Mouse (Mus musculus) c-Kit-positive CD71-negative TER-119-negative erythroid progenitor cells, embryonic 14.5 days (primary cell): ENCODE data around the gene Plekhh2.
"Not testable (repeated sequence)": the region's sequence is repeated elsewhere in the genome, so short reads cannot be mapped to it uniquely, and the experiment has no call there.

Experiments
- DNase-seq: peaks from one replicate; pipeline ENCODE4 v3.0.0-alpha.2; 2013; ENCODE audit warnings: low read depth

Gene Plekhh2

DNA sequence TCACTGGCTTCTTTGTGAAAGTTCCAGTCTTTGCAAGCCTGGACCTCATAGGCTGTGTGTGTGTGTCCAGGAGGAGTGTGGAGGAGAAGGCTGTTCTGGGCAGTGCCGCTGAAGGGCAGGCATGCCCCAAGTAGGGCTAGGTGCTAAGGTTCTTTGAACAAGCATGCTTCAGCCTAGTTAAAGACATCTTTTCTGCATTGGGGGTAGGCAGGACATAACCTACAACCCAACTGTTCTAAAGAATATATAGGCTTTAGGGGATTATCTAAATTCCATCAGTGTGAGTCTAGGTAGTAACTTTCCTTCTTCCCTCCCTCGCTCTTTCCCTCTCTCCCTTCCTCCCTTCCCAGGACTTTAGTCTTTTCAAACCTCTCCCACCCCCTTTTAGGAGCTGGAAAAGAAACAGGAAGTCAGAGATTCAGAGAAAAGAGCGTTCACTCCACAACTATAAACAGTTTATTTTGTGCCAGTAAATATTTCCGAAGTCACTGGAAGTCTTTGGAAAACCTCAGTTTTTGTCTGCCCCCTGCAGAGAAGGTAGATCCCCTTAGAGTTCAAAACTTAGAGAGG, 906 bp downstream of the Plekhh2 start:
- no peak for DNase-seq

DNA sequence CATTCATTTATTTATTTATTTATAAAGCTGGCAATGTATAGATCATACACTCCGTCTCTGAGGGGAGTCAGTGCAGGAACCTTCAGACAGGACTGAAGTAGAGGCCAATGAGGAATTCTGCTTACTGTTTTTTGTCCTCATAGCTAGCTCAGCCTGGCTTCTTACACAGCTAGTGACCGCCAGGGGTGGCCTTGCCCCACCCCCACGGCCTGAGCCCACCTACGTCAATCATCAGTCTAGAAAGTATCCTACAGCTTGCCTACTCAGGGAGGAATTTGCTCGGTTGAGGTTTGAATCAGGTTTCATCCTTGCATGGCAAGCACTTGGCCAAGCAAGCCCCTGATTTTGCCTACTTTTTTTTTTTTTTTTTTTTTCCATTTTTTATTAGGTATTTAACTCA, 4.2 kb downstream of the Plekhh2 start:
- DNase-seq = no peak

DNA sequence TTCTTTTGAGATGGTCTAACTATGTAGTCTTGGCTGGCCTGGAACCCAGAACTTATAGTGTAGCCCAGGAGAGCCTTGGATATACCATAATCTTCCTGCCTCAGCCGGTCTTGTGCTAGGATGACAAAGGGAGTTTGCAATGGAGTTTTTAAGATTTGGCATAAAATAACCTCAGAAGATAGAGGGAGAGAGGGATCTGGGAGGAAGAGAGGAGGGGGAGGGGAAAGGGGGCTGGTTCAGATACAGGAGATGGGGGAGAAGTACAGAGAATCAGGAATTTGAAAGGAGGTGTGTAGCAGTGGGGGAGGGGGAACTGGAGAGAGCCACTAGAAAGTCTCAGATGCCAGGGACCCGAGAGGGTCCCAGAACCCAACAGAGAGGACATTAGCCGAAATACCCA, 7.7 kb downstream of the Plekhh2 start:
- no peak for DNase-seq

DNA sequence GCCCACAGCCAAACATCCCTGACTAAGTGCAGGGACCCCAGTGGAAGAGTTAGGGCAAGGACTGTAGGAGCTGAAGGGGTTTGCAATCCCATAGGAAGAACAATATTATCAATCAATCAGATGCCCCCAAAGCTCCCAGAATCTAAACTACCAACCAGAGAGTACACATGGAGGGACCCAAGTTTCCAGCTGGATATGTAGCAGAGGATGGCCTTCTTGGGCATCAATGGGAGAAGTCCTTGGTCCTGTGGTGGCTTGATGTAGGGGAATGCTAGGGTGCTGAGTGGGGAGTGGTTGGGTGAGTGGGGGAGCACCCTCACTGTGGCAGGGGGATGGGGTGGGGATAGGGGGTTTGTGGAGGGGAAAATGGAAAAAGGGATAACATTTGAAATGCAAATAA, 8.4 kb downstream of the Plekhh2 start:
- no peak for DNase-seq

DNA sequence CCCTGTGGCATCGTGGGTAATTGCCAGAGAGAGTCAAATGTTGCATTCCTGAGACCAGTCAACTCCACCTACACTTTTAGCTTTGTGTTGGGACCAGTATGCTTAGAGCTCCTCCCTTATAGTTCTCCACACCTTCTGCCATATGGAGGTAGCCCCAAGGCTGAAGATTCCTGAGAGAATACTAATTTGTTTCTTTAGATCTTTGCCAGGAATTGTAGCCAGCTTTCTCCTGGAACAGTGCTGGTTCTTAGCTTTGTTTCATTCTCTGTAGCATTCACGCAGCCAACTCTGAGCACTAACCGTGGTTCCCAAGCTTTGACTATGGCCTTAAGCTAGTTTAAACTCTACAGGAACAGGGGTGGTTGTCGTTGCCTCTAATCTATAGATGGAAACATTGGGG, 17.7 kb downstream of the Plekhh2 start:
- DNase-seq = no peak

DNA sequence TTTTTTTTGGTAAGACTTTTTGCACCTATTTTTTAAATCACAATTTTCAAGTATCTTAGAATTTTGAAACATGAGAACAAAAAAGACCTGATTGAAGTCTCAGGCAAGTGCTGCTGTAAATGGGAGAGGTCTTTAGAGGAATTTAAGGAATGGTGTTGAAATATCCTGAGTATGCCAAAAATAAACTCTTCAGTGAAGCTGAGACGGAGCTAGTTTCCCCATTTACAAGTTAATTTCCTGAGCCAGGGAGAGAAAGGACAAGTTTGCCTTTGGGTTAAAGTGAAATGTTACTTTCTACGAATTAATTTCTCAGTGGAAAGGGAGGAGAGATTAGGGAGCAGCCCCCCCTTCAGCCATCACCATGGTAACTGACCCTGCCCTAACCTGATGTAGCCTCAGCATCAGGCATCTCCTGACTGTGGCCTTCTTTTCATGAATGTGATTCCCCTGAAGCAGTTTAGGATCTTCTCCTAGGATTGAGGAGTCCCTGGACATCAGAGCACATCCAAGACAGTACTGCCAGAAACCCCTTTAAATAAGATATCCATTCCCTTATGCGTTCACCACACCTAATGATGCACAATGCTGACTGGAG, 18.6 kb downstream of the Plekhh2 start:
- no peak for DNase-seq

DNA sequence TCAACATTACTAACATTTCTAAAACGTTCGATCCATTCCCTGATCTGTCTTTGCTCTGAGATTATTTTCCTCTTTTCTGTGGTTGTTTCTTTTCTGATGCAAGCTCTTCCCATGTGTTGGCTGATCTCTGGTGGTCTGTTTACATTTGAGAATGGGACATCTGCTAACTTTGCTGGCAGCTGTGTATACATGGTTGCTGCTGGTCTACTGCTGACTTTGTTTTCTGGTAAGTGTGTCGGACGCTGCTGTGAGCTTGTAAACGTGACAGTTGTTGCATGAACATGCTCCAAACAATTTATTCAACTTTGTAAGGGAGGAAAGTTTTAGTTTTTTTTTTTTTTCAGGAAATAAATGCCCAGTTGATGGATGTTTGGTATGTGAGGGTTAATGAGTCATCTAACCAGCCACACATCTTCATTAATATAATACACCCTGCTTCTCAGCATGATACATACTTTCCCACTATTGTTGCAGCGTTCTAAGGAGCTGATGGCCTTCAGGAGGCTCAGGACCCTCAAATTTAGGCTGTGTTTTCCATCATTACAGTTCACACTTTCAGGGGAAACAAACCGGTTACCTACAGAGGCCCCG, 21.3 kb downstream of the Plekhh2 start:
- no peak for DNase-seq

DNA sequence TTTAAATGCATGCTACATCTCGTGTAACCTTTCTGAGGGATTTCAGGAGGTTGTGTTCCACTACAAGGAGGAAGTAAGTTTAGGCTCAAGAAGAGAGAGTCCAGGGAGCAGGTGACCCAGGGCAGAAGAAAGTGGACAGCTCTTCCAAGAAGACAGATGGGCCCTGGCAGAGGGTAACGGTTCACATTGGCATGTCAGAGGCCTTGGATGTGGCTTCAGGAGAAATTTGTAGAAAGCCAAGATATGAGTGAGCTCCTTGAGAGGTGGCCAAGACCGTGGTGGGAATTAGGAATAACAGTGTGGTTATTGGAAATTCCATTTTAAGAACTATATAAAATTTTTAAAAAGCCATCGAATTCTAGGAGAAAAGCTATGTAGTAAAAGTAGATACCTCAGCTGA, 22.1 kb downstream of the Plekhh2 start:
- DNase-seq = no peak

DNA sequence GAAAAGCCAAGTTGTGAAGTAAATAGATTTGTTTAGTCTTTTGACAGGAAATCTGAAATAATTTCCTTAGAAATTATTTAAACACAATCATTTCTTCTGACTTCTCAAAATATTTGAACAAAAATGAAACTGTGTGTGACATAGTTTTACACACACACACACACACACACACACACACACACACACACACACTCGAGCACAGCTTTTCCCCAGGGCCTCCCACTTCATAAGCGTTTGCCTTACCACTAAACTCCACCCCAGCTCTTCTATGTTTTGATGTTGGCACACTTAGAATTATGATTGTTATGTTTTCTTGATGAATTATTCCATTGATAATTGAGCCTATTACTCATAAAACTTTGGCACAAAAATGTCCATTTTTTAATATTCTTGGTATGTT, 22.9 kb downstream of the Plekhh2 start:
- DNase-seq = no peak

DNA sequence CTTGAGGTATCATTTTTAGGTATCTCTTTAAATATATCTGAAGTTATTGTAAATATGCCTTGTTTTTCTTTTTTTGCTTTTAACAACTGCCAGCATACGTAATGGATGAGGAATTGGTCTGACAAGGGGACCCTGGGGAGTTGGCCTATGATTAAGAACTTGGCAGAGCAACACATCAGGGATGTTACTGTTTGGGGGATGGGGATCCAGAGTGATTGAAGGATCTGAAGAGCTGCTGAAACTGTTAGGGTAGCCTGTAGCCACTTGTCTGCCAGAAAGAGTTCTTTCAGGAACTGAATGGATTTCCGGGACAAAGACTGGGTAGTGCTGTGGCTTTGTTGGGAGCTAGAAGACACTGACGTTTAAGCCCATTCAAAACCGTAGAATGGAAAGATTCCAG, 23.5 kb downstream of the Plekhh2 start:
- DNase-seq = no peak

DNA sequence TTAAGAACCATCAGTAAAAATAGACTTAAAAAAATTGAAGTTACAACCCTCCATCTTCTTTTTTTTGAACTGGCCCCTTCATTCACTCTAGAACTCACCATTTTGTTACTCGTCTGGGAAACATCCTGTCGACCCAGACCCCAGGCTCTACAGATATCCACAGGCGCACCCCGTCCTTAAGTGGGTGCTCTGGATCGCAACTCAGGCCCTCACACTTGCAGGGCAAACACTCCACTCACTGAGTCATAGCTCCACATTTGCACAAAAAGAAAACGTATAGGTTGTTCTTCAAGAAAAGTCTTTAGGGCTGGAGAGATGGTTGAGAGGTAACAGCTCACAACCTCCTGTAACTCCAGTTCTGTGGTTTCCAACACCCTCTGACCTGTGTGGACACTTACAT, 25.6 kb downstream of the Plekhh2 start:
- no peak for DNase-seq

DNA sequence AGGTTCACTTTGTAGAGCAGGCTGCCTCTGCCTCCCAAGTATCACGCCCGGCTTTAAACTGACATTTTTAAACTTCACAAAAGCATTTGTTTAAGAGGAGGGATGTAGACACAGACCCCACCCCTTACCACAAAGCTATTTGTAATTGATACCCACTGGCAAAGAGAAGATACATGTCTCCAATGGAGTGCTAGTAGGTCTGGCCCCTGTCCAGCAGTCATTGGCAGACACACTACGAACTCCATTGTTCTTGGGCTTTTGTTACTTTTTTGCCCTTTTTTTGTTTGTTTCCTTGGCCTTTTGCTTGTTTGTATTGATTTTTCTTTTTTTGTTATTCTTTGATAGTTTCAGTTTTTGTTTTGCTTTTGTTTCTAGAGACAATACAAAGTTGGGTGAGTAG, 26.3 kb downstream of the Plekhh2 start:
- DNase-seq = no peak

DNA sequence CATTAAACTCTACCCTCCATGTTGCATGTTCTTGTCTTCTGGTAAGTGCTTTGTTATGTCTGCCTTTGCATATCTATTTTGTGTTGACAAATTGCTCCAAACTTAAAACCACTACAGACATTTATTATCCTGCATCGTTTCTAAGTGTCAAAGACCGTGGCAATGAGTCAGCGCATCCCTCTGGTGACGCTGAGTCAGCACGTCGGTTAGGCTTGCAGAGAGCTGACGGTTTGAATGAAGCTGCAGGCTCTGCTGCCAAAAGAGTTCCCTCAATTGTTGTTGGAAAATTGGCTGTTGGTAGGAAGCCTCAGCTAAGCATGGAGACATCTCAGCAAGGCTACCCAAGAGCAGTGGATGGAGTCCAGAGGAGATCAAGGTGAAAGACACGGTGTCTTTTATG, 28.9 kb downstream of the Plekhh2 start:
- DNase-seq = peak; percentile 13

DNA sequence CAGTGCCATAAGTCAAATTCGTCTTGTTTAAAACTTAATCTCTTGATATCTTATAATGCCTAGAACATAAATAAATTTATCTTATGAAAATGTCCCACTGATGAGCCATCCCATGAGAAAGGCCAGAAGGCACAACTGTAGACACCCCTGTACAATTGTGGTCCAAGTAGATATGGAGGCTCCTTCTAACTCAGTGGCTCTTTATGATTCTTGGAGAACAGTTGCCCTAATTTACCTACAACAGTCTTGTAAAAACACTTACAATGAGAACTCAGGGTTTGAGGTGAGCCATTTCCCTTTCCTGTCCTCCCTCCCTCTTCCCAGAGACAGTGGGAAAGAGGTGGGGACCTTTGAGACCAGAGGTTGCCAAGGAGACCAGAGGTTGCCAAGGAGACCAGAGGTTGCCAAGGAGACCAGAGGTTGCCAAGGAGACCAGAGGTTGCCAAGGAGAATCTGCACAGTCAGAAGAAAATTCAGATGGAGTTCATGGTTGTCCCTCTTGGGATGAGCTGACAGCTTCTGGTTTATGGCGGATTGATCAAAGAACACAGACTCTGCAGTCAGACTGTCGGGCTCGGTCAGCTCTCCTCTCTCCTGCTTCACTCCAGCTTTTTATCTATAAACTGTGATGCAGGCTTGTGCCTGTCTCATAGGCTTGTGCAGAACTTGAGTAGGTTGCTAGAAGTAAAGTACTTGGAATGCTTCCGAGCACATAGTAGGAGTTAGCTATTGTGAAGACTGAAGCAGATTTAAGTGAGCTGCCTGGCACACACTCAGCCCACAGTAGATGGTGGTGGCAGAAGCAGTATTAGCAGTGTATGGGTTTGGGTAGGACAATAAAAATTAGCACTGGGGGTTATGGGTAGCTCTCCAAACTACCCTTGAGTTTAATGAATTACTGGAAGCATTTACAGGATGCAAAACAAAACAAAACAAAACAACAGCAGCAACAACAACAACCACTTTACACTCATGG, 39.5 kb downstream of the Plekhh2 start:
- DNase-seq = no peak

DNA sequence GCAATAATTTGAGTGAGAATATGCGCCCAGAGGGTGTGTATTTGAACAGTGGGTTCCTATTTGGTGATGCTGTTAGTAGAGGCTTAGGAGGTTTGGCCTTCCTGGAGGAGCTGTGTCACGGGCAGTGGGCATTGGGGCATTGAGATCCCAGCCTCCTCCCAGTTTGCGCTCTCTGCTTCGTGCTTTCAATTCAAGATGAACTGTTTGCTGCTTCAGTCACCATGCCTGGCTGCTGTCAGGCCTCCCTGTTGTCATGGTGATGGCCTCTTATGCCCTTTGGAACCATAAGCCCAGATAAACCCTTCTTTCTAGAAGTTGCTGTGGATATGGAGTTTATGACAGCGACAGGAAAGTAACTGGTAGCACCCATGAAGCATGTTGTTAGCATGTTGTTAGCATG, 40.5 kb downstream of the Plekhh2 start:
- DNase-seq = no peak

DNA sequence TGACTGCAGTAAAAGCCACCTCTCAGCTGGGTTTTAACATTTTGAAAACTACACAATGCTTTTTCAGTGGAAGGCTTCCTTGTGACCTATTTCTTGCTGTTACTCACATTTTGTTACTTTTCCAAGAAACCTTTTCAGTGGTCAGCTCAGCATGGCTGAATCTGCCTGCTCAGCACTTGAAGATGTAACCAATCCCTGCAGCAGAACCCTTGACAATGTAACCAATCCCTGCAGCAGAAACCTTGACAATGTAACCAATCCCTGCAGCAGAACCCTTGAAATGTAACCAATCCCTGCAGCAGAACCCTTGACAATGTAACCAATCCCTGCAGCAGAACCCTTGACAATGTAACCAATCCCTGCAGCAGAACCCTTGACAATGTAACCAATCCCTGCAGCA, 52.6 kb downstream of the Plekhh2 start:
- DNase-seq = not testable (repeated sequence)

DNA sequence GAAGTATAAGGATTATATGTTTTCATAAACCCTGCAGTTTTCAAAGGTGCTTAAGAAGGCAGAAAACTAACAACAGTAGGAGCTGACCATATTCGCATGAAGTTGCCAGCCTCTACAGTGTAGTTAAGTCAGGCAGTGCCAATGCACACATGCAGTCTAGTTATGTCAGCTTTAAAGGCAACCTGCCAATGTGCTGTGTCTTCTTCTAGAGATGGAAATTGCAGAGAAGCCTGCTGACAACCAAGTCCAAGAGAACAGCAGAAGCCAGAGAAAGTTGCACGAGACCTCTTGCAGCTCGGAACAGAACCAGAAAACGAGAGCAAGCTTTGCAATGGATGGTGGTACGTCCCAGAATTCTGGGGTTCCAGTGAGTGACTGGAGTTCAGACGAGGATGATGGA, 54.1 kb downstream of the Plekhh2 start:
- DNase-seq = no peak

DNA sequence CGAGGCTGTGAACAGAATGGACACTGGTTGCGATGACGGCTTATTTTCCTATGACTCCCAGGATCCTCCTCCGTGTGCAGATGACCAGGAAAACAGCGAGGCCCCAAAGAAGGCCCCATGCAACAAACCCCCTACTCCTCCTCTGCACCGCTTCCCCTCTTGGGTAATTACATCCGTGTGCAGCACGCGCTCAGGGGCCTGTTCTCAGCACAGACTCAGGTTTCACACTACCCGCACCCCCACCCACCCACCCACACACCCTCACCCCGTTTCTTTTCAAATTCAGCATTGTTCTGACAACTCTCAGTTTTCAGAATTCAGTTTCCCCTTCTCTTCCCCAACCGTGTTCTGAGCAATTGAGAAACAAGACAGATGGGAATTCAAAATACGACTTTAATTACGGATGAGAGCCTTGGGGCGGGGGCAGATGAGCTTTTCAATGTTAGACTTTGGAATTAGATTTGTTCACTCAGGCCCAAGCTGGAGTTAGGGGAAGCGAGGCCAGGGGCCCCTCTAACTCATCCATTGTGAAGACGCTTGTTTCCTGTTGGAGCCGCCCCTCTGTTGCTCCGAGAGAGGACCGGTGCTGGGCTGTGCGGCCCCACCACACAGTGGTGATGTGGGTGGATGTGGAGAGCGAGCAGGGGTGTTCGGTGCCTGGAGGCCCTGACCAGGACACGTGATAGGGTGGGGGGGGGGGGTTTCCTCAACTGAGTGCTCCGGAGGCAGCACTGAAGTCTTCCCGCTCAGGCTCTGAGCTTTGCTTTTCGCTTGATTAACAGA, 55.3 kb downstream of the Plekhh2 start:
- no peak for DNase-seq

DNA sequence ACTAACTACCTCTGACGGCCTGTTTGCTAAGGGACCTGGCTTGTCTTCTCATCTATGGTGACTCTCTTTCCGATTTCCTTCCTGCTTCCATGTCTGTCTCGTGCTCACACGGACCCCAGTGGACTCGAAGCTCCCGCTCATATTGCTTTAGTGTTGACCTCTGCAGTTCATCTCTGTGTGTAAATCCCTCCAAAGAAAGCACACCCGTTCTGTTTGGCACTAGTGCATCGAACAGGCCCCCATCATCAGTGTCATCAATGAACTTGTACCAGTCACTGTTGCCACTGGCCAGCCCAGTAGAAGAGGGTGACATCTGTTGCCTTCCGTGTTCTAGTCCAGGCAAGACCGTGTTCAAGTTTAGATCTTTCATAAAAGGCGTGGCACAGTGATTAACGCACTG, 57.1 kb downstream of the Plekhh2 start:
- DNase-seq = no peak

DNA sequence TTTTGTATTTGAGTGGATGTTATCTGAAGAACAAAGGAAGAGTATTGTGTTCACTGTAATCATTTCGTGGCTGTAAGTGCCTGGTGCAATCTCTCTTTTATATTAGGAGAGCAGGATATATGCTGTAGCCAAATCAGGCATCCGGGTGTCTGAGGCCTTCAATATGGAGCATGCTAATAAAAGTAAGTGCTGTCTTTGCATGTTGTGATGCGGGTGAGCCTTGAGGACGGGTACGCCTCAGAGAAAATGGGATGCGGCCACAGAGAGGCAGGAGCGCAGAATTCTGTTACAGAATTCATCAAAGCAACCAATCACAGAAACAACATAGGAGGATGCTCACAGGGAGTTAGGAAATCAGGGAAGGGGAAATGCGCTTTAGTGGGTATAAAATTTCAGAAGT, 58.1 kb downstream of the Plekhh2 start:
- no peak for DNase-seq

DNA sequence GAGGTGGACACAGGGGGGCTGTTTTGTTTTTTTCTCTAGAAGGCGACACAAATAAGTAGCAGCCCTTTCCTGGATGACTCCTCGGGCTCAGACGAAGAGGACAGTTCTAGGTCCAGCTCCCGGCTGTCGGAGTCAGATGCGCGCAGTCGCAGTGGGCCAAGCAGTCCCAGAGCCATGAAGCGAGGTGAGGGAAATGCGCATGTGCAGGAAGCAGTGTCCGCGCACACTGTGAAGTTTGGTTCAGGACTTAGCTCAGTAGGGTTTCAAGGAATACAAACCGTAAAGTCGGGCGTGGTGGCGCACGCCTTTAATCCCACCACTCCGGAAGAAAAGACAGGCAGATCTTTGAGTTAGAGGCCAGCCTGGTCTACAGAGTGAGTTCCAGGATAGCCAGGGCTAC, 59.9 kb downstream of the Plekhh2 start:
- no peak for DNase-seq

DNA sequence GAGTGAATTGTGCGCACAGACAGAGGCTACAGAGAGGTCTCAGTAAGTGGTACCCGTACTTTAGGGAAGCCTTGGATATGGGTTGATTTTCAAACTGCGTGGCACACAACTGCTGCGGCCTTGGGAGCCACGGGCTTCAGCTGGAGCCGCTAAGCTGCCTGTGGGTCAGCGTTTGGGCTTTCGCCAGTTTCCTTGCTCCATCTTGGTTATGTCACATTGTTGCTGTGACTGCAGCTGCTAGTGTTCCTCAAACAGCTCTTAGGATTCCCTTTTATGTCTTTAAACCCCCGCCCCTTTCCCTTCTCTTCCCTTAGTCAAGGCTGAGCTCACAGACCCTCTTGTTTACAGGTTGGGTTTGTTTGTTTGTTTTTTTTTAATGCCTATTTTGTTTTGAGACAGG, 61.6 kb downstream of the Plekhh2 start:
- DNase-seq = no peak
